Mouse (Mus musculus) thymus, postnatal 10 days (tissue): Measurements from ENCODE around the gene Rasgrp1.

Source experiments
- DNase-seq, 2 experiments: peaks; one replicate each; pipeline ENCODE4 v3.0.0; 2021; ENCODE audit warnings: low spot score in 2 of 2

Gene Rasgrp1

DNA sequence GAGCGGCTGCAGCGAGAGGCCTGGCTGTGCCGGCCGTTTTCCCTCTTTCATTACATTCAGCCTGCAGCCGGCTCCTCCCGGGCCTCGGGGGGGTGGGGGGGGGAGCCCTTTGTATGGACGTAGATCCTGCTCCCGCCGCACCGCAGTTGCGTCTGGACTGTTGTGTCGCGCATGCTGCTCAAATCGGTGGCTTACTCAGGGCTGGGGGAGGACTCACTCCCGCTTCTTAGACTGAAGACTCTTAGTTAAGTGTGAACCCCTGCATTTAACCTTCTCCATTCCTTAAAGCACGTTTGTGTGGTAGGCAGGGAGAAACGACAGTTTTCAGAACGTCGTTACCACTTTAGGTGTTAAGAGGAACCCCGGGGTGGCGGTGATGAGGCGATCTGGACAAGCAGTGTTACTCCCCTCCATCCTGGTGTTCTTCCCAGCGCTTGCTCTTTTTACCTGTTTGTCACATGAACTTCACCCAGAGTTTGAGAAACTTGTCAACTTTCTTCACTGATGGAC lies 92.7 kb downstream of the Rasgrp1 start:
- DNase-seq, result peak in 1 of 2 experiments; percentile 25

DNA sequence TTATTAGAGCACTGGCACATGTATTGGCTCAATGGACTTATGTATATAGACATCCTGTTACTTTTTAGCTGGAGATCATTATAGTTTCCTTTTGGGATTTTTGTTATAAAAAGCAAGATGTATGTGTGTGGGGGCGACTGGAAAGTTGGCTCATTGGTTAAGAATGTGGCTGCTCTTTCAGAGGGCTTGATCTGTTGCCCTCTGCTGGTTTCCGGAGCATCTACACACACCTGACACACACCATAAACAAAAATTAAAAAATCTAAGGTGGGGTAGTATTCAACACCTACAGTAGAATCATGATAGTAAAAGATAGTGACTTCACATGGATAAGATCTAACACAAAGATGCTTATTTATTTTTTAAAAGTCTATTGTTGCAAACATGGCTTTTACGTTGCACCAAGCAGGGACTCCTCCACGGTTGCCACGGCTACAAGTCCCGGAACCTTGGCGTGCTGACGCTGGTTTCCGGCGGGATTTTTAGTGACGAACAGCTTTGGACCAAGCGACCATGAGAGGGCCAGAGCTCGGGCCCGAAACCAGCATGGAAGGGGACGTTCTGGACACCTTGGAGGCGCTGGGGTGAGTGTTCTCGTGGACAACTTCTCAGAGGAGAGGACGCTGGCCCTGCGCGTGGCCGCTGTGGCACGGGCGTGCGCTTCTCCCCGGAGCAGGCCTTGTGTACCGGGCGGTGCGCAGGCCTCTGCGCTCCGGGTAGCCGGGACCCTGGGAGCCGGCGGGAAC lies 93.4 kb downstream of the Rasgrp1 start, which contains the start of gene Fam98b:
TSS of gene Fam98b (plus strand) at position 485 of the 746 bp plus-strand sequence.
- peak; percentile 75 to 87 for DNase-seq

DNA sequence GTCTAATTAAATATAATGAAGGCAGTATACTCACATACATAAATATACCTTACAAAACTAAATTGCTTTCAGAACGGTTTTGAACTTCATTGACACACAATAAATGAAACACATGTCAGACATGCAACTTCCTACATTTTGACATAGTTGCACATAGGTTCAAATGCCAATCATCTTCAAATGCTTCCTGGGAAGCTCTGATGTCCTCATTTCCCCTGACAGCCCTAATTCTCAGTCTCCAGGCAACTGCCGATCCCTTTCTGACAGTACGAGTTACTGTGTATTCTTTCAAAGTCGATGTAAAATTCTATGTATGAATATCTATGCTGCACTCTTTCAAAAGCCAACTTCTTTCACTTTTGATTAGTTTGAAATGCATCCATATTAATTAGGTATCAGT lies 100.8 kb downstream of the Rasgrp1 start:
- DNase-seq, result no peak

DNA sequence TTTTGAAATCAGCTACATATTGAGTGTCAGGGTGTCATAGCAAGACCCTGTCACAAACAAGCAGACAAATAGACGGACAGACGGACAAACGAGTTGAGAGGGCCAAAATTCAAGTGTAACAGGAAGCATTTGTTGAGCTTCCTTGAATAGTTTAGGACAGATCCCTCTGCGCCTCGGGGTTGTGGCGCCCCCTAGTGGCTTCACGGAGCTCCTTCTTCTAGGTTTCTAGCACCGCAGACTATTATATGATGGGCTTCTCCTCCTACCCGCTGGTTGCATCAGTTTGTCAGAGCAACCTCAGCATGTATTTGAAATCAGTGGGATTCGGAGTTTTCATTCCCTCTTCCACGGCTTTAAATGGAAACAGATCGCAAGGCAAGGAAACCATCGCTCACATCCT lies 111.5 kb downstream of the Rasgrp1 start:
- DNase-seq, result peak; percentile 16 to 79

DNA sequence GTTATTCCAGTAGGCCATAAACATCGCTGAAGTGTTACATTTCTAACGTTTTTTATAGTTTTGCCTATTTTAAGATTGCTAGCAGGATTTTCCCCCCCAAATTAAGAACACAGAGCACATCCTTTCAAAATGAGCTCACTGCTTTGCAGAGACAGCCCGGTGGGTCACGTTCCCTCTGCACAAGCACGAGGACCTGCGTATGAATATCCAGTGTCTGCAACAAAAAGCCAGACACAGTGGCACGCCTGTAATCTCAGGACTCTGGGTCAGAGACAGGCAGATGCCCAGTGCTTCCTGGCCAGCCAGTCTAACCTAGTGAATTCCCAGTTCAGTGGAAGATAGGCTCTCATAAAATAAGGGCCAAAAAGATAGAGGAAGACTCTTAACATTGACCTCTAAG lies 112.5 kb downstream of the Rasgrp1 start:
- no peak for DNase-seq
